Mouse (Mus musculus) cerebellum, adult 2 months (tissue): Measurements from ENCODE around the gene Olfr275. TPM values are rescaled to one million over a fixed set of nuclear protein-coding genes. Genes with fewer than 3 reads are reported as not detected.
A peak's percentile ranks its signal among the peaks of the same experiment; 100 is the strongest.
"Not testable (repeated sequence)": the region's sequence is repeated elsewhere in the genome, so short reads cannot be mapped to it uniquely, and the experiment has no call there.

ENCODE experiments used
- DNase-seq, 2 experiments: peaks; one replicate each; pipeline ENCODE4 v3.0.0; 2021
- H3K27ac ChIP-seq: fragments of 200-500 bp; 2 replicates; pipeline ENCODE4 v1.5.1; 2012; ENCODE audit warnings: low read length, control low read depth, inconsistent platforms; ENCODE audit not compliant: insufficient read depth
- H3K27me3 ChIP-seq: fragments of 200-500 bp; 2 replicates; pipeline ENCODE4 v1.6.1; 2012; ENCODE audit warnings: inconsistent platforms, mild to moderate bottlenecking, low read length, moderate library complexity; ENCODE audit not compliant: control insufficient read depth, insufficient read depth
- H3K4me1 ChIP-seq: fragments of 200-500 bp; 2 replicates; pipeline ENCODE4 v1.6.1; 2011; ENCODE audit warnings: low read length; ENCODE audit not compliant: control insufficient read depth, insufficient read depth
- H3K4me3 ChIP-seq: fragments of 200-500 bp; replicated peaks from 2 replicates; pipeline ENCODE3; 2011; ENCODE audit warnings: mild to moderate bottlenecking, low read depth, low read length, control low read depth; ENCODE audit not compliant: insufficient read depth
- CTCF ChIP-seq: fragments of 200-500 bp; IDR thresholded peaks from 2 replicates; pipeline ENCODE4 v1.5.1; 2011; ENCODE audit warnings: low read depth, mild to moderate bottlenecking, control low read depth, low read length, moderate library complexity, borderline replicate concordance; ENCODE audit not compliant: insufficient read depth
- POLR2A ChIP-seq: fragments of 200-500 bp; IDR thresholded peaks from 2 replicates; pipeline ENCODE4 v1.6.1; 2011; ENCODE audit warnings: low read length, control low read depth, borderline replicate concordance; ENCODE audit not compliant: insufficient read depth
- WGBS: fragments of 180-500 bp; shearing (Covaris S2); methylation state at CpG from one replicate; pipeline ENCODE4 v1.1.7; 2018; 5-methylcytosine and 5-hydroxymethylcytosine counted together
- polyA plus RNA-seq: library from polyadenylated mRNA; depleted of rRNA; stranded (reverse); fragments of >200 nt; gene quantifications from 2 replicates; pipeline ENCODE4 v1.2.3, GENCODE M21; 2012; rRNA removed

Olfr275 gene
- polyA plus RNA-seq: not detected in 2 replicates

DNA sequence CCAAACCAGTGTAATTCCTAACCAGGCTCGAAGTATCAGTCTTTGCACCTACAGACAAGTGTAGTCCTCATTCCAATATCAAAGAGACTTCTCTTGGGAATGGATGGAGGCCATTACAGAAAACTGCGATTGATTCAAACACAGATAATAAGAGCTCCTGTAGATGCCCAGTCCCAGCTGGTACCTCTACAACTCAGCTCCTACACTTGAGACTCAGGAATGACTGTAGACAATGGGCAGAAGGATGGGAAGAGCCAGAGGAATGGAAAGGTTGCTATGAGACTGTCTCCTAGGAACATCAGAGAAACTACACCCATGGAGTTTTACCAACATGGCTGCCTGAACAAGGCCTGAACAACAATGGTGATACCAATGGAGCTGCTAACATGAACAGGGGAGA lies at the start of gene Olfr275:
Olfr275 (plus strand) TSS at position 301 of the 400 bp plus-strand sequence.
- WGBS: 87% methylated on average over 2 of the region's 2 CpGs
- H3K4me3 ChIP-seq: no peak within 1 kb of the TSS
- H3K27me3 ChIP-seq: no peaks in the 10 kb centered on the region
- TF ChIP-seq CTCF (no peak), POLR2A (no peak)
- no peak within 1 kb of the TSS for H3K27ac ChIP-seq
- no peaks in the 10 kb centered on the region for H3K4me1 ChIP-seq
- no peak for DNase-seq

DNA sequence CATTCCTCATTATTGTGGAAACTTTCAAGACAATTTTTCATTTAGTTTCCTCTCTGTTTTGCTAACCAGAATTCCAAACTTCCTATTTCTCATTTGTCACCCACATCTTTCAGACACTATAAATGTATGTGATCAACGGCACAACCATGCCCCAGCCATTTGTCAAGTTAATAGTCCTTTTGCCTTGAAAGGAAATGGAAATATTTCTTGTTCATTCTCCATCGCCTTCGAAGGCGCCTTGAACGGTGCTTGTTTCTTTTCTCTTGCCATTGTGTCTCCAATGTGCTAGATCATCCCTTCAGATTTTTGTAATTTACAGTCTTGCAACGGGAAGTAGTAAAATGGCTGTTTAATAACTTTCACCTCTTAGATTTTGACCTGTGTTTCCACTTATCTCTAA lies 48.8 kb upstream of the Olfr275 start:
- 95% methylated on average over 6 of the region's 6 CpGs for WGBS
- TF ChIP-seq POLR2A (no peak), CTCF (no peak)
- no peak overlapping the region for H3K27ac ChIP-seq

DNA sequence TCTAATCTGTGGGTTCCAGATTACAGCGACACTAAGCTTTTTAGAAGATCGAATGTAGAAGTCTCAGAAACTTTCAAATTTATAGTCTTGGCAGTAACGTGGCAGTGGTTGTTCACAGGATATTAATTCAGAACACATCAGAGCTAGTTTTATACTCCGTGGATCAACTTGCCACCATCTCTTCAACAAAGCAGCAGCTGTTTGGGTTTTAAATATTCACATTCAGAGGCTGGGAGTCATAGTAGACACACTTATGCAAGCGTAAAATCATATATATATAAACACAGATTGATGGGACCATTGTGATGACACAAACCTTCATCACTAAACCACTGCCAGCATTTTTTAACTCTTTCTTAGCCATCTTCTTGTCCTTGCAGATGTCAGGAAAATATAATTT lies 42.2 kb upstream of the Olfr275 start:
- Histone ChIP-seq H3K27me3 (no peaks in the 10 kb centered on the region), H3K4me1 (no peaks in the 10 kb centered on the region), H3K4me3 (no peak overlapping the region), H3K27ac (no peak overlapping the region)
- TF ChIP-seq POLR2A (no peak), CTCF (no peak)
- 54% methylated on average over 5 of the region's 5 CpGs for WGBS
- no peak for DNase-seq

More for the DNA sequence above, 48.8 kb upstream of the Olfr275 start:
- Histone ChIP-seq H3K4me1 (no peaks in the 10 kb centered on the region), H3K4me3 (no peak overlapping the region), H3K27me3 (no peaks in the 10 kb centered on the region)
- no peak for DNase-seq

DNA sequence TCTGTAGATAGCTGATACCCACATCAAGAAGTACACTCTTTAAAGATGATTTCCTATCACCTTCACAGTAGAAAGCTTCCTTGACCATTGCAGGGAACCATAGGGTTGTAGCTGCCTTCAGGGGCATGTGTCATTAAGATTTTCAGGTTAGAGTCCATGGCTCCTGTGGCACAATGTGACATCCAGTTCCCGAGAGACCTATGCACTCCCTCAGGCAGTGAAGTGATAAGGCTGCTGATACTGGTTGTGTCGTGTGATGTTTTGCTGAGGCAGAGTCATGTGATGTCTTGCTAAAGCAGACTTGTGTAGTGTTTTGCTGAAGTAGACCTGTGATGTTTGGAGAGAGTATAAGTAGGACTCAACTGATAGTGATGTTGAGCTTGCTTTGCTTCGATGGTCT lies 14.4 kb upstream of the Olfr275 start:
- Histone ChIP-seq H3K27me3 (no peaks in the 10 kb centered on the region), H3K4me1 (no peaks in the 10 kb centered on the region), H3K27ac (no peak overlapping the region), H3K4me3 (no peak overlapping the region)
- whole genome bisulfite sequencing: 87% methylated on average over 3 of the region's 3 CpGs
- TF ChIP-seq POLR2A: no peak
- no peak for TF ChIP-seq CTCF
- no peak for DNase-seq

DNA sequence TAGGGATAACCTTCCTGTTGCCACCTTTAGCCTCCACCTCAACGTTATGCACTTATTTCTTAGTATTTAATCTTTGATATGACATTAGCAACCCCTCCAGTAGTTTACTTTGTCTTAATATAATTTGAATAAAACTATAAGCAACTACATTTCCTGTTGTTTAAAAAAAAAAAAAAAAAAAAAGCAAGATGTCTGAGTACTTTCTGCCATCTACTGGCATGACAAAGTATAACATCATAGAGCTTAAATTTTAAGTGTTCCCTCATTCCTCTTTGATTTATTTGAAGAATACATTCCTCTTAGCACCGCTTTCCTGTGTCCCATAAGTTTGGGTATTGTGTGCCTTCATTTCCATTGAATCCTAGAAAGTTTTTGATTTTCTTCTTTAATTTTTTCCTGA lies 2.5 kb upstream of the Olfr275 start:
- TF ChIP-seq POLR2A (no peak), CTCF (no peak)
- no peaks in the 10 kb centered on the region for H3K27me3 ChIP-seq
- DNase-seq: no peak
- no peak overlapping the region for H3K27ac ChIP-seq
- WGBS: 42% methylated on average over 2 of the region's 2 CpGs
- H3K4me3 ChIP-seq: no peak overlapping the region
- H3K4me1 ChIP-seq: no peaks in the 10 kb centered on the region

DNA sequence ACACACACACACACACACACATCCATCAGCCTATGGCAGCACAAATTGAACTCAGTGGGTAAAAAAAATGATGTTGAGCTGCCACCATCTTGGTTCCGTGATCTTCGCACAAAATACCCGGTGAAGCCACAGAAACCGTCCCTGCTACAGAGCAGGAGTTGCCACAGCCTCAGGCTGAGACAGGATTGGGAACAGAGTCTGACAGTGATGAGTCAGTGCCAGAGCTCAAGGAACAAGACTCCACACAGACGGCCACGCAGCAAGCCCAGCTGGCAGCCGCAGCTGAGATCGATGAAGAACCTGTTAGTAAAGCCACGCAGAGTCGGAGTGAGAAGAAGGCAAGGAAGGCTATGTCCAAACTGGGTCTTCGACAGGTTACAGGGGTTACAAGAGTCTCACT lies 7.0 kb downstream of the Olfr275 start:
- Histone ChIP-seq H3K4me1 (no peaks in the 10 kb centered on the region), H3K27ac (no peak overlapping the region), H3K27me3 (no peaks in the 10 kb centered on the region), H3K4me3 (no peak overlapping the region)
- no peak for DNase-seq
- TF ChIP-seq POLR2A: no peak
- no peak for TF ChIP-seq CTCF
- WGBS: 86% methylated on average over 11 of the region's 11 CpGs

DNA sequence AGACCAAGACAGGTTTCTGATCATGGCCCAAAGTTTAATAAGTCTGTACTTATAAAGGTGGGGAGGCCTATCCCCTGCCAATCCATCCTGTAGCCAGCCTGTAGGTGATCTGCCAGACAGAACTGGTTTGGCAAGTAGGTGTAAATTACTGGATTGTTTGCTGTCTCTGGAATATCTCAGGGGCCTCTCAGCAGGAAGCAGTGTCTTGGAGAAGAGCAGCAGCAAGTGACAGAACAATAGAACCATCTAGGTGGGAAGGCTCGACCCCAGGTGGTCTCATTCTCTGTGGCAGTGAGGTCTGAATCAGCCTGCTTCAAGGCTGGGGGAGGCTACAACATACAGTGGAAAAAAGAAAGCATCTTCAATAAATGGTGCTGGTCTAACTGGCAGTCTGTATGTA lies 31.0 kb downstream of the Olfr275 start:
- not testable (repeated sequence) for H3K27ac ChIP-seq, H3K4me1 ChIP-seq, DNase-seq, H3K4me3 ChIP-seq, H3K27me3 ChIP-seq
- 47% methylated on average over 1 of the region's 1 CpGs for WGBS

DNA sequence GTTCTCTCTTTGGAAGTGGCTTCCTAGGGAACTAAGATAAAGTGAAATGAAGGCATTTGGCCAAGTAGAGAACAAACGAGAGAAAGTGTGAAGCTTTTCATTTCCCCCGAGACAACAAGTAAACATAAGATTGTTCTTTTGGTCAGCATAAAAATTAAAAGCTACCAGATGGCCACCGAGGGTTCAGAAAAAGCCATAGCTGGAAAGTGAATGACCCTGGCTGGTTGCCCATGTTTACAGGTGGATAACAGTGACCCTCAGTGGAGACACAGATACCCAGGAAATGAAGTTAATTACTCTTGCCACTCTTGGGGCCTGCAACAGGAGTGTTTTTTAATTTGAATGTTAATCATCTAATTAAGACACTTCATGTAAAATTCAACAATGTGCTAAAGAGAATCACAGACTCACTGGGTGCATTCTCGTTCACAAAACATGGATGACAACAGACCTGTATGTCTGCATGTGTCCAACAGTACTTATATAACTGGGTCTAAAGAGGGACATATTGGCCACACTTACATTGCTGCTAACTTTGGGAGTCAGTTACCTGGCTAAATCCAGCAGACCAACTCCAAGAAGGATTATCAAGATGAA lies 34.7 kb downstream of the Olfr275 start:
- H3K27me3 ChIP-seq: no peaks in the 10 kb centered on the region
- 5% methylated on average over 4 of the region's 4 CpGs for WGBS
- DNase-seq: peak; percentile 18 to 57
- peaks cover 5% of the 10 kb centered on the region; the same call in 1 of the 2 replicates for H3K4me1 ChIP-seq
- H3K27ac ChIP-seq: no peak overlapping the region
- TF ChIP-seq POLR2A: no peak
- TF ChIP-seq CTCF: no peak
- no peak overlapping the region for H3K4me3 ChIP-seq

DNA sequence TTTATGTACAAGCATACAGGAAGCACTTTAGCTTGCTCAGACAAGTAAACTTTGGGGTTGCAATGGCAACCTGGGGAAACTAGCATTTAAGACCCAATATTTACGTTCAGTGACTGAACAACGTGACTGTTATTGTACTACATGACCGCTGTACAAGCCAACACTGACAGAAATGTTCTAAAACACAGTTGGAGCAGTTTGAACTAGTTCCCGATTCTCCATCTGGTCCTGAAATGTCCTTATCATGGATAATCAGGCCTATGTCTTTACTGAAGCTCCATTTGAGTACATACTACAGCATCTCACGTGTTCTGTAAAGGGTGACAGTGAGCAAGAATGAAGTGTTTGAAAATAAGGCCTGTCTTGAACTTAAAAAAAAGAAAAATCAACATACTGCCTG lies 35.3 kb downstream of the Olfr275 start:
- H3K4me1 ChIP-seq: peaks cover 5% of the 10 kb centered on the region; the same call in 1 of the 2 replicates
- no peak overlapping the region for H3K4me3 ChIP-seq
- no peak for TF ChIP-seq CTCF
- no peak for TF ChIP-seq POLR2A
- H3K27ac ChIP-seq: no peak overlapping the region
- 28% methylated on average over 5 of the region's 5 CpGs for WGBS
- H3K27me3 ChIP-seq: no peaks in the 10 kb centered on the region
- DNase-seq: no peak
